Mouse (Mus musculus): ENCODE measurements around the gene Ulk4. TPM values are rescaled to one million over a fixed set of nuclear protein-coding genes. Genes with fewer than 3 reads are reported as not detected.

Gene Ulk4
- polyA plus RNA-seq, 1 experiment from 2014 or later = 23.2 TPM

GRCm38 (mm10) chr9:121271561-121271960 is 5.4 kb downstream of the Ulk4 start:
- H3K4me2 ChIP-seq (ENCODE audit: low read depth, low read length) = no peak overlapping the region
- H3K36me3 ChIP-seq (replicated peaks; ENCODE audit: insufficient read depth, low read length) = no peaks in the 10 kb centered on the region
- DNase-seq = no peak
- 48% methylated on average over 4 of the region's 4 CpGs for WGBS (ENCODE audit: insufficient replicate concordance)
- ATAC-seq = no peak
- TF ChIP-seq EP300 (IDR thresholded peaks at IDR 0.05; ENCODE audit: low read depth) = no peak
- no peak for TF ChIP-seq CTCF (IDR thresholded peaks at IDR 0.05; ENCODE audit: low read depth)
- H3K9me3 ChIP-seq (ENCODE audit: low read length) = no peaks in the 10 kb centered on the region
- H3K27me3 ChIP-seq (ENCODE audit: insufficient read depth, low read length) = no peaks in the 10 kb centered on the region
- H3K4me3 ChIP-seq (ENCODE audit: low read depth, low read length) = no peak overlapping the region
- no peak overlapping the region for H3K9ac ChIP-seq (replicated peaks)
- H3K4me1 ChIP-seq (ENCODE audit: insufficient read depth) = no peaks in the 10 kb centered on the region
- no peak overlapping the region for H3K27ac ChIP-seq (ENCODE audit: low read depth)

GRCm38 (mm10) chr9:121271149-121271548 is 5.8 kb downstream of the Ulk4 start:
- Histone ChIP-seq H3K27ac (ENCODE audit: low read depth) (no peak overlapping the region), H3K9ac (replicated peaks) (no peak overlapping the region), H3K4me2 (ENCODE audit: low read depth, low read length) (no peak overlapping the region), H3K9me3 (ENCODE audit: low read length) (no peaks in the 10 kb centered on the region), H3K27me3 (ENCODE audit: insufficient read depth, low read length) (no peaks in the 10 kb centered on the region), H3K36me3 (replicated peaks; ENCODE audit: insufficient read depth, low read length) (no peaks in the 10 kb centered on the region), H3K4me1 (ENCODE audit: insufficient read depth) (no peaks in the 10 kb centered on the region), H3K4me3 (ENCODE audit: low read depth, low read length) (no peak overlapping the region)
- ATAC-seq = no peak
- 62% methylated on average over 1 of the region's 1 CpGs for WGBS (ENCODE audit: insufficient replicate concordance)
- TF ChIP-seq EP300 (IDR thresholded peaks at IDR 0.05; ENCODE audit: low read depth) = no peak
- TF ChIP-seq CTCF (IDR thresholded peaks at IDR 0.05; ENCODE audit: low read depth) = no peak
- no peak for DNase-seq

- Histone ChIP-seq H3K27me3 (ENCODE audit: insufficient read depth, low read length) (no peaks in the 10 kb centered on the region), H3K4me1 (ENCODE audit: insufficient read depth) (no peaks in the 10 kb centered on the region), H3K4me2 (ENCODE audit: low read depth, low read length) (no peak overlapping the region), H3K9me3 (ENCODE audit: low read length) (no peaks in the 10 kb centered on the region), H3K9ac (replicated peaks) (no peak overlapping the region), H3K36me3 (replicated peaks; ENCODE audit: insufficient read depth, low read length) (no peaks in the 10 kb centered on the region), H3K4me3 (ENCODE audit: low read depth, low read length) (no peak overlapping the region), H3K27ac (ENCODE audit: low read depth) (no peak overlapping the region)
- DNase-seq (no peak), ATAC-seq (no peak)
- 52% methylated on average over 10 of the region's 10 CpGs for WGBS (ENCODE audit: insufficient replicate concordance)
- no peak for TF ChIP-seq EP300 (IDR thresholded peaks at IDR 0.05; ENCODE audit: low read depth)
- TF ChIP-seq CTCF (IDR thresholded peaks at IDR 0.05; ENCODE audit: low read depth) = no peak
These were observed 11.7 kb downstream of the Ulk4 start for GRCm38 (mm10) chr9:121265307-121265706.

GRCm38 (mm10) chr9:121257106-121257505 is 19.9 kb downstream of the Ulk4 start:
- DNase-seq (no peak), ATAC-seq (no peak)
- H3K27me3 ChIP-seq (ENCODE audit: insufficient read depth, low read length) = no peaks in the 10 kb centered on the region
- H3K4me3 ChIP-seq (ENCODE audit: low read depth, low read length) = no peak overlapping the region
- H3K4me1 ChIP-seq (ENCODE audit: insufficient read depth) = no peaks in the 10 kb centered on the region
- H3K36me3 ChIP-seq (replicated peaks; ENCODE audit: insufficient read depth, low read length) = no peaks in the 10 kb centered on the region
- no peak overlapping the region for H3K27ac ChIP-seq (ENCODE audit: low read depth)
- H3K4me2 ChIP-seq (ENCODE audit: low read depth, low read length) = no peak overlapping the region
- no peaks in the 10 kb centered on the region for H3K9me3 ChIP-seq (ENCODE audit: low read length)
- H3K9ac ChIP-seq (replicated peaks) = no peak overlapping the region
- 81% methylated on average over 9 of the region's 9 CpGs for WGBS (ENCODE audit: insufficient replicate concordance)
- TF ChIP-seq CTCF (IDR thresholded peaks at IDR 0.05; ENCODE audit: low read depth) = no peak
- TF ChIP-seq EP300 (IDR thresholded peaks at IDR 0.05; ENCODE audit: low read depth) = no peak

- no peaks in the 10 kb centered on the region for H3K9me3 ChIP-seq (ENCODE audit: low read length)
- no peaks in the 10 kb centered on the region for H3K36me3 ChIP-seq (replicated peaks; ENCODE audit: insufficient read depth, low read length)
- no peak for ATAC-seq
- no peaks in the 10 kb centered on the region for H3K27me3 ChIP-seq (ENCODE audit: insufficient read depth, low read length)
- H3K27ac ChIP-seq (ENCODE audit: low read depth) = no peak overlapping the region
- DNase-seq = no peak
- no peak overlapping the region for H3K4me2 ChIP-seq (ENCODE audit: low read depth, low read length)
- H3K4me1 ChIP-seq (ENCODE audit: insufficient read depth) = no peaks in the 10 kb centered on the region
- WGBS (ENCODE audit: insufficient replicate concordance) = 84% methylated on average over 13 of the region's 13 CpGs
- no peak for TF ChIP-seq EP300 (IDR thresholded peaks at IDR 0.05; ENCODE audit: low read depth)
- TF ChIP-seq CTCF (IDR thresholded peaks at IDR 0.05; ENCODE audit: low read depth) = no peak
- no peak overlapping the region for H3K9ac ChIP-seq (replicated peaks)
- H3K4me3 ChIP-seq (ENCODE audit: low read depth, low read length) = no peak overlapping the region
These were observed 22.2 kb downstream of the Ulk4 start for GRCm38 (mm10) chr9:121254761-121255160.

GRCm38 (mm10) chr9:121253983-121254382 is 23.0 kb downstream of the Ulk4 start:
- no peaks in the 10 kb centered on the region for H3K9me3 ChIP-seq (ENCODE audit: low read length)
- no peak overlapping the region for H3K4me3 ChIP-seq (ENCODE audit: low read depth, low read length)
- H3K4me2 ChIP-seq (ENCODE audit: low read depth, low read length) = no peak overlapping the region
- no peaks in the 10 kb centered on the region for H3K27me3 ChIP-seq (ENCODE audit: insufficient read depth, low read length)
- TF ChIP-seq EP300 (IDR thresholded peaks at IDR 0.05; ENCODE audit: low read depth) (no peak), CTCF (IDR thresholded peaks at IDR 0.05; ENCODE audit: low read depth) (no peak)
- H3K4me1 ChIP-seq (ENCODE audit: insufficient read depth) = no peaks in the 10 kb centered on the region
- no peak for DNase-seq
- H3K36me3 ChIP-seq (replicated peaks; ENCODE audit: insufficient read depth, low read length) = no peaks in the 10 kb centered on the region
- ATAC-seq = no peak
- WGBS (ENCODE audit: insufficient replicate concordance) = 80% methylated on average over 2 of the region's 2 CpGs
- H3K27ac ChIP-seq (ENCODE audit: low read depth) = no peak overlapping the region
- no peak overlapping the region for H3K9ac ChIP-seq (replicated peaks)

- ATAC-seq = no peak
- H3K9ac ChIP-seq (replicated peaks) = no peak overlapping the region
- H3K4me2 ChIP-seq (ENCODE audit: low read depth, low read length) = no peak overlapping the region
- no peak for TF ChIP-seq EP300 (IDR thresholded peaks at IDR 0.05; ENCODE audit: low read depth)
- no peak for TF ChIP-seq CTCF (IDR thresholded peaks at IDR 0.05; ENCODE audit: low read depth)
- WGBS (ENCODE audit: insufficient replicate concordance) = 86% methylated on average over 11 of the region's 11 CpGs
- no peaks in the 10 kb centered on the region for H3K4me1 ChIP-seq (ENCODE audit: insufficient read depth)
- no peak overlapping the region for H3K4me3 ChIP-seq (ENCODE audit: low read depth, low read length)
- no peaks in the 10 kb centered on the region for H3K27me3 ChIP-seq (ENCODE audit: insufficient read depth, low read length)
- H3K9me3 ChIP-seq (ENCODE audit: low read length) = no peaks in the 10 kb centered on the region
- H3K36me3 ChIP-seq (replicated peaks; ENCODE audit: insufficient read depth, low read length) = no peaks in the 10 kb centered on the region
- DNase-seq = no peak
- no peak overlapping the region for H3K27ac ChIP-seq (ENCODE audit: low read depth)
These were observed 26.1 kb downstream of the Ulk4 start for GRCm38 (mm10) chr9:121250854-121251253.

Measured in liver, postnatal 0 days (tissue).